Mouse (Mus musculus): ENCODE data around the gene Hif3a. TPM values are rescaled to one million over a fixed set of nuclear protein-coding genes. Genes with fewer than 3 reads are reported as not detected.
A peak's percentile ranks its signal among the peaks of the same experiment; 100 is the strongest.
"Not testable (repeated sequence)": the region's sequence is repeated elsewhere in the genome, so short reads cannot be mapped to it uniquely, and the experiment has no call there.

Hif3a gene
- 1 to 10 TPM; 3.1 to 3.8 TPM for total RNA-seq (2021)

DNA sequence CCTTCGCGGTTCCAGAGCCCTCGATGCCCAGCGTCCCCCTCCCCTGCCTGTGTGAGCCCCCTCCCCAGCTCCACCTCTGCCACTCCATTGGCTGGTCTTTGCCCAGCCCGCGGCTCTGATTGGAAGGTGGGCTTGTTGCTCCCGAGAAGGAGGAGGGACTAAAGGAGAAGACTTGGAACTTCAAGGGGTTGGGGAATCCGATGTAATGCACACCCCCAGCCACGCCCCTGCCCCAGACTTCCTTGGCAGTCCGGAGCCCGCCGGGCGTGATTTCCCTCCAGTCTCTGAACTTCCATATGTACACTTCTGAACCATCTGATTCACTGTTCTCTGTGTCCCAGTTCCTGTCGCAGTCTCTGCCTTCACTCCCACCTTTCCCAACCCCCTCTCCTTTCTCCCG, at the start of gene Hif3a:
Gene Hif3a (minus strand): TSS at position 39 of the 400 bp plus-strand sequence.
- peak; percentile 69 for DNase-seq

DNA sequence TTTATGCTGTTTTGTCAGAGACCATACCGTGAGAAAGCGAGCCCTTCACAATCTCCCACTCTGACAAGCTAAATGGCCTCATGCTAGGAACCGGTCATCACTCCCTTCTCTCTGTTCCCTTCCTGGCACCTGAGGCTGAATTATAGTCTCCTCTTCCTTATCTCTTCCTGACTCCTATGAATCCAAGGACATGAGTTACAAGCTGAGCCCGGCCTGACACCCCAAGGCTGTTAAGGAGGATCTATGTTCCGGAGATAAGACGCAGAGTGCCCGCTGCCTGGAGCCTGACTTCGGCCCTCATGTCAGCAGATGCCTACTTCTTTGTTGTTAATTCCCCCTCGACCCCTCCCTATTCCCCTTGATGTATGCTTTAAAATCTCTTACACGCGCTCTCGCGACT, 39.4 kb upstream of the Hif3a start:
- DNase-seq, result not testable (repeated sequence)

GRCm38 (mm10) chr7:17091280-17091679, 29.1 kb upstream of the Hif3a start:
- DNase-seq, result peak; percentile 10

DNA sequence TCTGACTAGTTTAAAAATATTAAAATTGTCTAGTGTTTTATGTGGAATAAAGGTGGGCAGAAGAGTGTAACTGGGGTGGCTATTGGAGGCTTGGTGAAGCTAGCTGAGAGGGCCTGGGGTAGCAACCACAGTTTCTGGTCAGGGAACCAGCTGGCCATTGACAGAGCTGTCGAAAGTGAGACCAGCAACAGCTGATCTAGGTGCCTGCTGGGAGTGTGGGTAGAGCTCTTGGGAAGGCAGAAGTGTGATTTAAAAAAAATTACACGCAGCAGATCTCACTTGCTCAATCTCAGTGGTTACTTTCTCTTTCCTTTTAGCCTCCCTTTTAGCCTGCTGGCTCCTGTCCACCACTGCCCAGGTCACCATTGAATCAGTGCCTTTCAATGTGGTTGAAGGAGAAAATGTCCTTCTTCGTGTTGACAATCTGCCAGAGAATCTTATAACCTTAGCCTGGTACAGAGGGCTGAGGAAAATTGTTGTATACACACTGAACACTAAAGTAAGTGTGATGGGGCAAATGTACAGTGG, 27.9 kb upstream of the Hif3a start:
- no peak for DNase-seq

GRCm38 (mm10) chr7:17087731-17088130, 25.5 kb upstream of the Hif3a start:
- DNase-seq, result no peak

- DNase-seq, result no peak
These were observed 20.5 kb upstream of the Hif3a start for GRCm38 (mm10) chr7:17082766-17083165.

- DNase-seq, result no peak
These were observed 15.9 kb upstream of the Hif3a start for GRCm38 (mm10) chr7:17078076-17078654.

DNA sequence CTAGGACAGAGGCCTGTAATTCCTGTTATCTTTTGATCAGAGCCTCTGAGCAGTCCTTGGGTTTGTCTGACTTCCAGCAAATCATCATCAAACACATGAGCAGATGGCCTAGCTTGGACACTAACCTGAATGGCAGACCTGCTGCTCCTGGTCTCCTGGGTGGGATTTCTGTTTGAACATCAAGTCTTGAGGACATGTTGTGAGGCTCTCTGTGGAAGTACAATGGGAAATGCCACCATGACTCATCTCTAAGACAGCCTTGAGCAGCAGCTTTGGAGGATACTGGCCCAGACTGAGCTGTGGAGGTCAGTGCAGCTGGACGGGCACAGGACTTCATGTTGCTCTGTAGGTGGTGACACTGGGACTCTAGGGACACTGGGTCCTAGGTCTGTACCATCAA, 14.3 kb upstream of the Hif3a start:
- DNase-seq, result no peak

- peak; percentile 68 for DNase-seq
These were observed 11.8 kb upstream of the Hif3a start, which contains the start of gene Psg16 for GRCm38 (mm10) chr7:17073904-17074615. Psg16 (plus strand) TSS chr7:17074040.

GRCm38 (mm10) chr7:17073513-17073903, 11.3 kb upstream of the Hif3a start:
- DNase-seq, result no peak

DNA sequence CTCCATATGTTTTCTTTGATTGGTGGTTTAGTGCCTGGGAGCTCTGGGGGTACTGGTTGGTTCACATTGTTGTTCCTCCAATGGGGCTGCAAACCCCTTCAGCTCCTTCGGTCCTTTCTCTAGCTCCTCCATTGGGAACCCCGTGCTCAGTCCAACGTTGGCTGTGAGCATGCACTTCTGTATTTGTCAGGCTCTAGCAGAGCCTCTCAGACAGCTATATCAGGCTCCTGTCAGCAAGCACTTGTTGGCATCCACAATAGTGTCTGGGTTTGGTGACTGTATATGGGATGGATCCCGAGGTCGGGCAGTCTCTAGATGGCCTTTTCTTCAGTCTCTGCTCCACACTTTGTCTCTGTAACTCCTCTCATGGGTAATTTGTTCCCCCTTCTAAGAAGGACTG, 5.4 kb upstream of the Hif3a start:
- DNase-seq, result peak; percentile 23

DNA sequence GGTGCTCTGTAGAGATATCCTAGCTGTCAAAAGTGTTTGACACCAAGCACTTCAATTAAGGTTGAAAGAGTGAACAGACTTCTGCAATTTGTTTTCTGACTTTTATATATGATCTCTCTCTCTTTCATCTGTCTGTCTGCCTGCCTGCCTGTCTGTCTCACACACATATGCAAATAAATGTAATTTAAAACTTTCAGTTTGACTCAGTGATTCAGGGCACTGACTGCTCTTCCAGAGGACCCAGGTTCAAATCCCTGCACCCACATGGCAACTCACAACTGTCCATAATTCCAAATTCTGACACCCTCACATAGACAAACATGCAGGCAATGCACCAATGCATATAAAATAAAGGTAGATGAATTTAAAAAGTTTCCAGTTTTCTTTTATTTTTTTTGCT, 4.8 kb upstream of the Hif3a start:
- DNase-seq, result no peak

GRCm38 (mm10) chr7:17066412-17066811, 4.2 kb upstream of the Hif3a start:
- DNase-seq, result peak; percentile 93

DNA sequence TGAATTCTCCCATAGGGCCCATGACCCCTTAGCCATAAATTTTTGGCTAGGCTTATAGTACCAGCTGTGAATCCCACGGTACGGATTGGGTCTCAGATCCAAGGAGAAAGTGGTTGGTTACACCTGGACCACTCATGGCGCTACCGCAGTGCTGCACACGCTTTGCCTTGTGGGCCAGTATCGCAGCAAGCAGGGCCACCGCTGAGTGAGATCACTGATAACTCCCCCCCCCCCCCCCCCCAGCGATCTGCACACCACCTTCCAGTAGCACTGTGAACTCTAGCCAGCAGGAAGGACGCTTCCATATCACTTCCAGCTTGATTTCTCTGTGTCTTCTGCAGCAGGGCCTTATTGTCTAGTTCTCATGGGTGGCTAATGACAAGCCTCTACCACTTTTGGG, 3.4 kb upstream of the Hif3a start:
- DNase-seq, result no peak

- no peak for DNase-seq
These were observed 618 bp upstream of the Hif3a start for GRCm38 (mm10) chr7:17062845-17063244.

DNA sequence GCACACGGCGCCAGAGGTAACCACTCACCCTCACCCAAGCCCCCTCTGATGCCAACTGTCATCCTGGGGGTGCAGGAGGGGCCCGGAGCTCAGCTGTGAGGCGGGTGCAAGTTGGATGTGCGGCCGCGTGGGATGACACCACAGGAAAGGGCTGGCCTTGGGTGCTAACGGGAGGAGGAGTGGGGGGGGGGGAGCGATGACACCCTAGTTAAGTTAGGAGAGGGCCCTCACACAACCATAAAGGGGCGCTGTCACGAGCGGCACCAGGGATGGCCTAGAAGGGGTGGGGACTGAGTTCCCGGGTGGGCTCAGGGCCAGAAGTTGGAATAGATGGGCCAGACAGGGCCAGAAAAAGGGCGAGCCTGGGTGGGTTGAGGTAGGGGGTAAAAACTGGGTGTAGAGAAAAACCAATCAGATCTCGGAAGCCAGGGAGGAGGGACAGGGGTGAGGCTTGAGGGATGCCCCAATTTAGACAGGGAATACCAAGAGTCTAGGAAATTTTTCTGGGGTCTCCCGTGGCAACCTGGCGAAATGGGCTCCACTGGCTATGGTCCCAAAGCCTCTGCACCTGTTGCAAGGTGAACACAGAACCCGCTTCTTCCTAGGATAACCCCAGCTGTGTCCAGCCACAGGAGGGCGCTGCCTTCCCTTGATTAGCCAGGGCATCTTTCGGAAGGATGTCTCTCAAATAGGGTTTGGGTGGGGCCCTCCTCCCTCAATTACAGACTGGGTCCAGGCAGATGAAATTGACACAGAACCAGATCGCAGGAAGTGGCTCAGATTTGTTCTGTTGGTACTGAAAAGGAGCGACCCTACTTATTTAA, 1.2 kb downstream of the Hif3a start:
- DNase-seq, result peak; percentile 56

GRCm38 (mm10) chr7:17060031-17060781, 2.0 kb downstream of the Hif3a start:
- peak; percentile 99 for DNase-seq

- DNase-seq, result no peak
These were observed 2.8 kb downstream of the Hif3a start for GRCm38 (mm10) chr7:17059463-17059844.

DNA sequence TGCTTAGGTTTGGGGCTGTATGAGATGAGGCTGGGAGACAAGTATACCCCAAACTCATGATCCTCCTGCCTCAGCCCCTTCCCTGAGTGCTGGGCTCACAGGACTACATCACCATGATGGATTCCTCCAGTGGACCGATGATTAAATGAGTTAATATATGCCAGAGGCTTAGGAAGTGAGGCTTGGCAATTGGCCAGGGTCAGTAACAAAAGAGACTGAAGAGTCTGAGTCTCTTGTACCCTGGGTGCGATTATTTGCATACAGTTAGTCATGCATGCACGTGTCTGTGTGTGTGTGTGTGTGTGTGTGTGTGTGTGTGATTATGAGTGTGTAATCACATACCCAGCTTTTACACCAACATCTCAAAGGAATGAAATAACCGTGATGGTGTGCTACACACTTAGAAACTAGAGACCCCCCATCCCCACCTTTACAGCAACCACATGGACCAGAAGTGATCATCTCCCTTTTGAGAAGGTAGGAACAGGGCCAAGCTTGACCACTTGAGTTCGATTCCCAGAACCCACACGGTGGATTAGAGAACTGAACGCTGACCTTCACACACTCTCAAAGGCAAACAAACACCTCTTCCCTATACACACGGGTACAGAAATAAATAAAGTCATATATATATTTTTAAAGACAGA, 3.3 kb downstream of the Hif3a start:
- peak; percentile 52 for DNase-seq

DNA sequence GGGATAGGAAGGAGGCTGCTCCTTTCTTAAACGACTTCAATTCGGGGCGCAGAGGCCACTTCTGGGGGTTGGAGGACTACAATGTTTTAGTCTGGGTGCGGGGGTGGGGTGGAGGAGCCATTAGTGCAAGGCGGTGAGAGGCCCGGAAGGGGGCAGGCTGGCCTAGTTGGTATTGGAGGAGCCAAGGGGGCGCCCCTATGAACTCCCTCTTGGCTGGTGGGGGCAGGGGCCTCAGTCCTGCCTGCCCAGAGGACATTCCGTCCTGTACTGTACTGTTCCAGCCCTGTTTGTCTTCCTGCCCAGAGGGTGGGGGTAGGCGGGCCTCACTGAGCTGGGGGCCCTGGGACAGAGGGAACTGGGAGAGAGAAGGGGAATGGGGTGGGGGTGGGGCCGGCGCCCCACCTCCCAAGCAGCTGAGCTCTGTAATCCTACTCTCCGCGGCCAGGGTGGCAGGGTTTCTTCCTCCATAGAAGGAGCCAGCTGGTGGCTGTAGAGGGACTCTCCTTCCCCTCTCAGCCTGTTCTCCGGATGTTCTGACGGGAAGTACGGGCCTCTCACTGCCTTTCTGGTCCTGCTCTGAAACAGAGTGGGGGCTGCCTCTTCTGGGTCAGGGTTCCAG, 4.0 kb downstream of the Hif3a start:
- DNase-seq, result peak; percentile 89
